Mouse (Mus musculus) liver, embryonic 14 days (tissue): ENCODE results near the gene Trit1. TPM values are rescaled to one million over a fixed set of nuclear protein-coding genes. Genes with fewer than 3 reads are reported as not detected.

Experiments used
- polyA plus RNA-seq: library from polyadenylated mRNA; depleted of rRNA; stranded (reverse); fragments of >200 nt; gene quantifications from 2 replicates; pipeline ENCODE4 v1.2.3, GENCODE M21; 2012; rRNA removed

Gene Trit1
- polyA plus RNA-seq: 3.8 and 4.0 TPM in 2 replicates

DNA sequence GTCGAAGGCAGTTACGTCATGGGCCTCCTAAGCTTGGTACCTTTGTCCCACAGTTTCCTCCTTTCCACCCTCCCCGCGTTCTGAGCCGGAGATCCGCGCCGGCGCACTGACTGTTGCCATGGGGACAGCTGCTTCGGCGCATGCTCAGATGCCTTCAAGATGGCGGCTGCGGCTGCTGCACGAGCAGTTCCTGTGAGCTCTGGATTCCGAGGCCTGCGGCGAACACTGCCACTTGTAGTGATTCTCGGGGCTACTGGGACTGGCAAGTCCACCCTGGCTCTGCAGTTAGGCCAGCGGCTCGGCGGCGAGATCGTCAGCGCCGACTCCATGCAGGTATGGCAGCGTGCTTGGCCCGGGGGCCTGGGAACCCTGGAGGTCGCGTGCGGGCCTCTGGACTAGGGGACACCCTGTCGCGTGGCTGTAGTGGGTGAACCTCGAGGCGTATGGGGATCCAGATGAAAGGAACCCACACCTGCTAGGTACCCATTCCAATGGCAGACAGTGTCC, at the start of gene Trit1:
Trit1 (plus strand) TSS at position 147 of the 507 bp plus-strand sequence.

DNA sequence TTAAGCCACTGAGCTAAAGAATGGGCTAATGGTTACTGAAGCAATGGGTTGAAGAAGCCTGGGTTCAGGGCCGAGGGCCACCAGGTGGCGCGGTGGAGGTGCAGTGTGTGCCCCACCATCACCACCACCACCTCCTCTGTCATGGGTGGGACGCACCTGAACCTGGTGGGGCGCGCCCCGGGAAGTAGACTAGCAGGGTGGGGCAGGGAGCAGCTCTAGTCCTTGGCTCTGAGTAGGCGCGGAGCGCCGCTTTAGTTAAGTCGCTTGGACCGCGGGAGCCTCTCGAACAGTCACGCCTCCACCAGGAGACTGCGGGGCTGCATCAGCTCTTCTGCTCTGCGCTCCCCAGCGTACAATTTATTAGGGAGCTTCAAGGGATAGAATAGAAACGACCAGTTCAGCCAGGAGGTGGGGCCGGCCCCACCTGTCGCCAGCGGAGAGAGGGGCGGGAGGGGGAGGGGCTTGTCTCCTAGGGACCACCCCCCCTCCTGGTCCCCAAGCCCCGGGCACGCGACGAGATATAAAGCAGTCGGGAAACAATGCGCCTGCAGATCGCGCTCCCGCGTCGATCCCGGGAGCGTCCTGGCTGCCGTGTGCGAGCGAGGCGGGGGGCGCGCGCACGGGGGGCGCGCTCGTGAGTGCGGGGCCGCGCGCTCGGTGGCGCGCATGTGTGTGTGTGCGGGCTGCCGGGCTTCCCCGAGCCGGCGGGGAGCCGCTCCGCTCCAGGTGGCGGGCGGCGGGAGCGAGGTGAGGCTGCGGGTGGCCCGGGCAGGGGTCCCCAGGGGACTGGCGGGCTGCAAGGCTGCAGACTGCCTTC, 20.8 kb upstream of the Trit1 start, which contains the start of gene Mycl:
Mycl (plus strand) TSS at position 249 of the 817 bp plus-strand sequence.

Other genes starting within 250 kb of the Trit1 start
- gene Ppt1, start 180.4 kb upstream of the Trit1 start, polyA plus RNA-seq: 10.7 and 11.6 TPM in 2 replicates
- 26.3 and 32.9 TPM in 2 replicates for gene Cap1, start 130.5 kb upstream of the Trit1 start, polyA plus RNA-seq
- gene Mfsd2a, start 55.4 kb upstream of the Trit1 start, polyA plus RNA-seq: 0.03 and 0.07 TPM in 2 replicates
- gene Mycl, start 20.9 kb upstream of the Trit1 start, polyA plus RNA-seq: 0.37 and 0.46 TPM in 2 replicates
- gene Bmp8b, start 88.6 kb downstream of the Trit1 start, polyA plus RNA-seq: 0.19 and 0.21 TPM in 2 replicates
- gene Oxct2b, start 99.7 kb downstream of the Trit1 start, polyA plus RNA-seq: not detected in 2 replicates
- gene Ppie, start 123.4 kb downstream of the Trit1 start, polyA plus RNA-seq: 23.3 and 24.1 TPM in 2 replicates
- 0.01 TPM in 1 of 2 replicates, not detected in the other for gene Hpcal4, start 166.6 kb downstream of the Trit1 start, polyA plus RNA-seq
- gene Nt5c1a, start 184.9 kb downstream of the Trit1 start, polyA plus RNA-seq: not detected in 2 replicates
- 0.41 and 0.43 TPM in 2 replicates for gene Heyl, start 217.0 kb downstream of the Trit1 start, polyA plus RNA-seq
- gene Pabpc4, start 245.8 kb downstream of the Trit1 start, polyA plus RNA-seq: 186 and 220 TPM in 2 replicates